Mouse (Mus musculus) urinary bladder, adult 2 months (tissue): Measurements from ENCODE around the gene Spz1. TPM values are rescaled to one million over a fixed set of nuclear protein-coding genes. Genes with fewer than 3 reads are reported as not detected.
"Not testable (repeated sequence)": the region's sequence is repeated elsewhere in the genome, so short reads cannot be mapped to it uniquely, and the experiment has no call there.

Source experiments
- DNase-seq: peaks from one replicate; pipeline ENCODE4 v3.0.0; 2022; ENCODE audit warnings: low spot score
- polyA plus RNA-seq: library from polyadenylated mRNA; depleted of rRNA; stranded (reverse); fragments of >200 nt; gene quantifications from 2 replicates; pipeline ENCODE4 v1.2.3, GENCODE M21; 2012; rRNA removed

Spz1 gene
- polyA plus RNA-seq = not detected in 2 replicates

- no peak for DNase-seq
Measured at GRCm38 (mm10) chr13:92576072-92576471, at the start of gene Spz1. TSS of gene Spz1 (minus strand) at chr13:92576172.

- no peak for DNase-seq
Measured at GRCm38 (mm10) chr13:92616459-92616858, 40.5 kb upstream of the Spz1 start.

- DNase-seq = no peak
Measured at GRCm38 (mm10) chr13:92615201-92615600, 39.2 kb upstream of the Spz1 start.

- DNase-seq = no peak
Measured at GRCm38 (mm10) chr13:92613094-92613493, 37.1 kb upstream of the Spz1 start.

- no peak for DNase-seq
Measured at GRCm38 (mm10) chr13:92611917-92612316, 35.9 kb upstream of the Spz1 start.

GRCm38 (mm10) chr13:92611254-92611784 is 35.3 kb upstream of the Spz1 start:
- no peak for DNase-seq

- peak; percentile 97 for DNase-seq
Measured at GRCm38 (mm10) chr13:92610311-92611221, 34.6 kb upstream of the Spz1 start, which contains the start of gene Serinc5. TSS of gene Serinc5 (plus strand) at chr13:92611091.

- DNase-seq = peak; percentile 42
Measured at GRCm38 (mm10) chr13:92609486-92610310, 33.7 kb upstream of the Spz1 start.

- not testable (repeated sequence) for DNase-seq
Measured at GRCm38 (mm10) chr13:92605306-92605705, 29.3 kb upstream of the Spz1 start.

GRCm38 (mm10) chr13:92595424-92595823 is 19.5 kb upstream of the Spz1 start:
- no peak for DNase-seq

- DNase-seq = no peak
Measured at GRCm38 (mm10) chr13:92594907-92595306, 18.9 kb upstream of the Spz1 start.

- DNase-seq = no peak
Measured at GRCm38 (mm10) chr13:92594481-92594880, 18.5 kb upstream of the Spz1 start.

- DNase-seq = no peak
Measured at GRCm38 (mm10) chr13:92593731-92594396, 17.9 kb upstream of the Spz1 start.

- no peak for DNase-seq
Measured at GRCm38 (mm10) chr13:92592786-92593635, 17.0 kb upstream of the Spz1 start.

GRCm38 (mm10) chr13:92592268-92592785 is 16.4 kb upstream of the Spz1 start:
- no peak for DNase-seq

- DNase-seq = no peak
Measured at GRCm38 (mm10) chr13:92591225-92591624, 15.3 kb upstream of the Spz1 start.

- DNase-seq = no peak
Measured at GRCm38 (mm10) chr13:92589255-92589654, 13.3 kb upstream of the Spz1 start.

- DNase-seq = no peak
Measured at GRCm38 (mm10) chr13:92588704-92589103, 12.7 kb upstream of the Spz1 start.

GRCm38 (mm10) chr13:92584094-92584717 is 8.2 kb upstream of the Spz1 start:
- no peak for DNase-seq
